Mouse (Mus musculus): ENCODE measurements around the gene Nav3. TPM values are rescaled to one million over a fixed set of nuclear protein-coding genes. Genes with fewer than 3 reads are reported as not detected.

Gene Nav3
- polyA plus RNA-seq, 1 experiment from 2014 or later = 13.2 TPM

DNA sequence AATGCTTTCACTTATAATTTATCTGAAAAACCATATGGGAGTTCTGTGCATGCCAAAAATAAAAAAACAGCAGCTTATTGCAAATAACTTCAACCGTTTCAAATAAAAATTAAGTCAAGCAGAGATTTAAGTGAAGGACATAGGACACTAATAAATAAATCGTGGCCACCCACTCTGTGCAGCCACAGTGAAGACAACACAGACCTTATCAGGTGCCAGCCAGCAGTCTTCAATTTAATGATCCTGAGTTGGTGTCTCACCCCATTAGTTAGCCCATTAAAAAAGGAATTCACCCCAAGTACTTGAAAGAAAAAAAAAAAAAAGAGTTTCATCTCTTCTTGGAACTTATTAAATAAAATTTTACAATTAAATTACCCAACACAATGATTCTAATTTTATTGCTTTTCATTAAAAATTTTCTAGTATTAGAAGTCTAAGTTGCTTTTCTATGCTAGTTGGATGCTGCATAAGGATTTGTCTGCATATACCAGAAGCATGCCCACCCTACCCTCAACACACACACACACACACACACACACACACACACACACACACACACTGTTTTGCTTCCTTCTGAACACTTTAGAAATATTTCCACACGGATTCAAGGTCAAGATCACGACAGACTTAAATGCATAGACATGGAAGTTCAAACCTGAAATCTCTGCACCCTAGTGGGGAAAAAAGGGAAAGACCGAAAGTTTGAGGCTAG lies 649.1 kb downstream of the Nav3 start:
- Histone ChIP-seq H3K9ac (no peak overlapping the region), H3K4me1 (peaks cover 8% of the 10 kb centered on the region), H3K27me3 (no peaks in the 10 kb centered on the region), H3K4me3 (no peak overlapping the region), H3K27ac (no peak overlapping the region), H3K36me3 (ENCODE audit: poor library complexity, severe bottlenecking) (no peaks in the 10 kb centered on the region), H3K9me3 (replicated peaks) (no peaks in the 10 kb centered on the region), H3K4me2 (no peak overlapping the region)
- ATAC-seq = no peak
- WGBS = 71% methylated on average over 5 of the region's 5 CpGs

DNA sequence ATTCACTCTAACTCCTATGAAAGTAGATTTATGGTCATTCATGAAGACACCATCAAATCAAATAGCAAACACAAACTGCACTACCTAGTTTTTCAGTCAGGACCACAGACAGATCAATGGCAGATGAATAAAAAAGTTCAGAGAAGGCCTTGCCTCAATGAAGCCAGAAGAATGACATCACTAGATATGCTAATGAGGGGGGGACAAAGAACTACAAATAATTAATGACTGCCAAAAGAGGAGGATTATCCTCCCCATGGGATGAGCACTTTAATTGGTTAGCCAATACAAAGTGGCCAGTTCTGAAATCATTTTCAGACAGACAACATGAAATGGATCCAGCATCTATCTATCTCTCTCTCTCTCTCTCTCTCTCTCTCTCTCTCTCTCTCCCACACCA lies 652.6 kb downstream of the Nav3 start:
- H3K4me1 ChIP-seq = peaks cover 9% of the 10 kb centered on the region
- H3K9ac ChIP-seq = no peak overlapping the region
- H3K9me3 ChIP-seq (replicated peaks) = no peaks in the 10 kb centered on the region
- H3K4me2 ChIP-seq = no peak overlapping the region
- no peak for ATAC-seq
- no peaks in the 10 kb centered on the region for H3K36me3 ChIP-seq (ENCODE audit: poor library complexity, severe bottlenecking)
- no peak overlapping the region for H3K4me3 ChIP-seq
- no peaks in the 10 kb centered on the region for H3K27me3 ChIP-seq
- H3K27ac ChIP-seq = no peak overlapping the region

DNA sequence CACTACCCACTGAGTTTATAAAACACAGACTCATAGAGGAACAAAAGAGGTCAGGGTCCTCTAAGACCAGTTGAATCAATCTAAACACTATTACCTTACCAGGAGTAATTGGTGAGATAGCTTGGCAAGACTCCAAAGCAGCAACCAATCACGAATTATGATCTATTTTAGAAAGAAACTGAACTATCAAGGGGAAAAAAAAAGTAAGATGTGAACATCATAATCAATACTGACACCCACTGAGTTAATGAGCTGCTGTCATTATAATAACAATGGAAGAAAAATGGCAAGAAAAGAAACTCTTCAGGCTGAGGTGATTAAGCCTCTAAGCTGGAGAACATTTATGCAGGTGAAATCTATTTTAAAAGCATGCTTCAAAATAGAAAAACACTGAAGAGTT lies 653.8 kb downstream of the Nav3 start:
- ATAC-seq = no peak

DNA sequence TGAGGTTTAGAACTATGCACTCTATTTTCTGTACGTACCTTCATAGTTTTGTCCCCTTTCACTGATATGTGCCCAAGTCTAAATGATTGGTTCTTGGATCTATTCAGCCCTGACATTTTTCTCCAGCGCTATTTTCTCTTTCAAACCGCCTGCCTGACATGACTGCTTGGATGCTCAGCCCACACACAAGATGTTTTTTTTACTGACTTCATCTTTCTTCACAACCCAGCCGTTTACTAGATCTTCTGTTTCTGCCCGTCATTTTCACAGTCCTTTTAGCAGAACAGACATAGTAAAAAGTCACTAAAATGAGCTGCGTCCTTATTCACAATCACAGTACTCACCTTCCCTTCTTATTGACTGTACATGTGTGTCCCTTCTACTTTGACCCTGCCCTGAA lies 656.8 kb downstream of the Nav3 start:
- Histone ChIP-seq H3K4me3 (no peak overlapping the region), H3K36me3 (ENCODE audit: poor library complexity, severe bottlenecking) (no peaks in the 10 kb centered on the region), H3K4me2 (no peak overlapping the region), H3K9ac (no peak overlapping the region), H3K27ac (no peak overlapping the region), H3K4me1 (peaks cover 9% of the 10 kb centered on the region), H3K9me3 (replicated peaks) (no peaks in the 10 kb centered on the region), H3K27me3 (no peaks in the 10 kb centered on the region)
- 85% methylated on average over 6 of the region's 6 CpGs for WGBS
- no peak for ATAC-seq

More for the DNA sequence above, 653.8 kb downstream of the Nav3 start:
- 19% methylated on average over 1 of the region's 1 CpGs for WGBS
- Histone ChIP-seq H3K4me2 (no peak overlapping the region), H3K36me3 (ENCODE audit: poor library complexity, severe bottlenecking) (no peaks in the 10 kb centered on the region), H3K27me3 (no peaks in the 10 kb centered on the region), H3K4me3 (no peak overlapping the region), H3K9me3 (replicated peaks) (no peaks in the 10 kb centered on the region), H3K4me1 (peaks cover 9% of the 10 kb centered on the region), H3K9ac (no peak overlapping the region), H3K27ac (no peak overlapping the region)

DNA sequence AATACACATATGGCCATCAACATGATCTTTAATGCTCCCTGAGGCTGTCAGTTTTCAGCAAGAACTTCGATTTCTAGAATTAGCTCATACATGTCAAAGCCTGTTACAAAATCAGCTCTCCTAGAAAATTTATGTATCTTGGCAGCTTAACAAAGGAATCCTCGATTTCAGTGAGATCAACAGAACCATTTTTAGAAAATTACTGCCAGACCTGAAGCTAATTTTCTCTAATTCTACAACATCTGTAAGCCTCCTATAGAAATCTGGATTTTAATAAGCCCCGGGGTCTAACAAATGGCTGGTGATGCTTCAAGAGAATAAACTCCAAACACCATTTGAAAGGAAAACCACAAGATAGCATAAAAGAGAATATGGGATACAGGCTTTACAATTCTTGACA lies 659.0 kb downstream of the Nav3 start:
- no peak for ATAC-seq
- 62% methylated on average over 3 of the region's 3 CpGs for WGBS
- Histone ChIP-seq H3K4me2 (no peak overlapping the region), H3K27ac (no peak overlapping the region), H3K4me1 (peaks cover 1% of the 10 kb centered on the region), H3K9me3 (replicated peaks) (no peaks in the 10 kb centered on the region), H3K4me3 (no peak overlapping the region), H3K36me3 (ENCODE audit: poor library complexity, severe bottlenecking) (no peaks in the 10 kb centered on the region), H3K27me3 (no peaks in the 10 kb centered on the region), H3K9ac (no peak overlapping the region)

DNA sequence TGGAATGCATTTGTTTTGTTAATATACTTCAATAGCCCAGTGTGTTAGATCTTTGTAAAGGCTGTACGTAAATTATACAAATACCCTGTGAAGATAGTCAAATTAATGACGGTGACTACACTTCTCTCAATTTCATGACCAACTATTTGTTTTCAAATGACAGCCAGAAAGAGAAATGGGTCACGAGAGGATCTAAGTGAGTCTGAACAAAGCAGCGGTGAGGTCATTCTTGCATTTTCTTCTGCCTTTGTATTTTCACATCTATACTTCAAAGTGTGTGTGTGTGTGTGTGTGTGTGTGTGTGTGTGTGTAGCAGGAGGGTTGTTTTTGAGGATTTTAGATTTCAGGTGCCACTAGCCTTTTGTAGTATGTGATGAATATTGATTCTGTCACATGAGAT lies 662.5 kb downstream of the Nav3 start:
- Histone ChIP-seq H3K27me3 (no peaks in the 10 kb centered on the region), H3K4me3 (no peak overlapping the region), H3K9ac (no peak overlapping the region), H3K4me1 (no peaks in the 10 kb centered on the region), H3K27ac (no peak overlapping the region), H3K36me3 (ENCODE audit: poor library complexity, severe bottlenecking) (no peaks in the 10 kb centered on the region), H3K9me3 (replicated peaks) (no peaks in the 10 kb centered on the region), H3K4me2 (no peak overlapping the region)
- 44% methylated on average over 4 of the region's 4 CpGs for WGBS
- no peak for ATAC-seq

DNA sequence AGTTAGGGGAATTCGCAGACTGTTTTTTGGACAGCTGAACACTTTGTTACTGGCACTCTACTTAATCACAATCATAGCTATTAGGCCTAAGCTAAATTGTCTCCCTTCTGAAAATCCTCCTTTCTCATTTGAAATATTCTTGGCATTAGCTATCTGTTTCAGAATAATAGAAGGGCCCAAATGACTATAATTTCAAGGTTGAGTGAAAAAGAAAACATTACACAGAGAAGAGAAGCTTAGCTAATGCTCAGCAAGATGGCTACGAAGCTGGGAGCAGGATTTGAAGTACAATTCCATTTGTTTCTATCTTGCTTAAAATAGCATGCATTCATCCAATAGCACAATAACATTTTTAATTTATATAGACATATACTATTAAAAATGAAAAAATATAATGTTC lies 667.3 kb downstream of the Nav3 start:
- H3K9ac ChIP-seq = no peak overlapping the region
- H3K27me3 ChIP-seq = no peaks in the 10 kb centered on the region
- H3K9me3 ChIP-seq (replicated peaks) = no peaks in the 10 kb centered on the region
- WGBS = 69% methylated on average over 2 of the region's 2 CpGs
- no peak overlapping the region for H3K4me3 ChIP-seq
- H3K4me2 ChIP-seq = no peak overlapping the region
- no peak for ATAC-seq
- H3K4me1 ChIP-seq = no peaks in the 10 kb centered on the region
- H3K27ac ChIP-seq = no peak overlapping the region
- H3K36me3 ChIP-seq (ENCODE audit: poor library complexity, severe bottlenecking) = no peaks in the 10 kb centered on the region

DNA sequence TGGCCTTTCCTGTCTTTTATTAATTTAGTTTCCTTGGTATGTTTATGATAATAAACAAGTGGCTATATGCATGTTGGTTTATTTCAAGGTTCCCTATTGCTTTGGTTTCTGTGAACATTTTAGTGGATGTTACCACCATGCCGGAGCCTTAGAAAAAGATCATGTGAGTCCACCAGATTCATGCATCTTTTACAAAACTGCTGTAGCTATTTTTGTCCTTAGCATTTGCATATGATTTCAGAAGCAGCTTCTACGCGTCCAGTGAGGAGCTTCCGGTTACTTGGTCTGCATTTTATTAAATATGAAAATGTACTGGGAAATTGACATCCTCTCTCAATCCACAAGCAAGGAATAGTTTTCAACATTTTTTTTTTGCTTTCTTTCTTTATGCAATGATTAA lies 676.9 kb downstream of the Nav3 start:
- ATAC-seq = no peak
- H3K27ac ChIP-seq = no peak overlapping the region
- H3K27me3 ChIP-seq = no peaks in the 10 kb centered on the region
- H3K4me1 ChIP-seq = no peaks in the 10 kb centered on the region
- H3K4me3 ChIP-seq = no peak overlapping the region
- no peaks in the 10 kb centered on the region for H3K9me3 ChIP-seq (replicated peaks)
- WGBS = 89% methylated on average over 4 of the region's 4 CpGs
- H3K4me2 ChIP-seq = no peak overlapping the region
- H3K36me3 ChIP-seq (ENCODE audit: poor library complexity, severe bottlenecking) = no peaks in the 10 kb centered on the region
- no peak overlapping the region for H3K9ac ChIP-seq

DNA sequence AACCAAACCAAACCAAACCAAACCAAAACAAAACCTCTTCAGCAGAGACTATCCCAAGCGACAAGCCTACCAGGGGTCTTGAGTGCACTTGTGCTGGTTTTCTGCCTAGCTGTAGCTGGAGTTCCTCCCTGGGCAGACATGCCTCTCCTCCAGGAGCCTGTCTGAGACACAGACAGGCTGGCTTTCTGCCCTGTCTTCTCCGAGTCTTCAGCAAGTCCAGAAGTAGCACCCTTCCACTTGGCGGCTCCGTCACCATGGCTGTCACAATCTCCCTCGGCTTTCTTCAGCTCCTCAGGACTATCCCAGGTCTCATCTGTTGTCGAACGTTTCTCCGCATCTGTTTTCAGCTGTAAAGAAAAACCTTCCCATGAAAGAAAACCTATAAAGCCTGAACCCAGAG lies 686.9 kb downstream of the Nav3 start:
- Histone ChIP-seq H3K27ac (no peak overlapping the region), H3K4me2 (no peak overlapping the region), H3K9ac (no peak overlapping the region), H3K4me3 (no peak overlapping the region), H3K36me3 (ENCODE audit: poor library complexity, severe bottlenecking) (no peaks in the 10 kb centered on the region), H3K9me3 (replicated peaks) (no peaks in the 10 kb centered on the region), H3K4me1 (no peaks in the 10 kb centered on the region), H3K27me3 (no peaks in the 10 kb centered on the region)
- WGBS = 90% methylated on average over 8 of the region's 8 CpGs
- ATAC-seq = no peak

DNA sequence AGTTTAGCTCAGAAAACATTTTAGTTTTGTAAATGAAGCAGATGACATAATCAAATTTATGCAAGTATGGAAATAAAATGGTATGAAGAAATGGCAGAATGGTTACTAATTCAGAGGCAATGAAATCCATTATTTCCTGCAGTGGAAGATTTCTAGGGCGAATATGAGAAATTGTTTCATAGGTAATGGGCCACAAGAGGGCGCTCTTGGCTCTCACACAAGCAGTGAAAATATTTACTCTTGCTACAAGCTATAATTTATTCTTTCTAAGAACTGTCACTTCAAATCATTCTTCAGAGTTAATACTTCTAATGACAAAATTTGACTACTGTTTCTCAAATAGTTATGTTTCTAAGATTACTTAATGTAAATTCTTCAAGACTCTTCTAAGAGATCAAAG lies 690.4 kb downstream of the Nav3 start:
- Histone ChIP-seq H3K9me3 (replicated peaks) (no peaks in the 10 kb centered on the region), H3K27me3 (no peaks in the 10 kb centered on the region), H3K4me1 (no peaks in the 10 kb centered on the region), H3K4me3 (no peak overlapping the region), H3K4me2 (no peak overlapping the region), H3K36me3 (ENCODE audit: poor library complexity, severe bottlenecking) (no peaks in the 10 kb centered on the region), H3K27ac (no peak overlapping the region), H3K9ac (no peak overlapping the region)
- 2% methylated on average over 2 of the region's 2 CpGs for WGBS
- ATAC-seq = no peak

DNA sequence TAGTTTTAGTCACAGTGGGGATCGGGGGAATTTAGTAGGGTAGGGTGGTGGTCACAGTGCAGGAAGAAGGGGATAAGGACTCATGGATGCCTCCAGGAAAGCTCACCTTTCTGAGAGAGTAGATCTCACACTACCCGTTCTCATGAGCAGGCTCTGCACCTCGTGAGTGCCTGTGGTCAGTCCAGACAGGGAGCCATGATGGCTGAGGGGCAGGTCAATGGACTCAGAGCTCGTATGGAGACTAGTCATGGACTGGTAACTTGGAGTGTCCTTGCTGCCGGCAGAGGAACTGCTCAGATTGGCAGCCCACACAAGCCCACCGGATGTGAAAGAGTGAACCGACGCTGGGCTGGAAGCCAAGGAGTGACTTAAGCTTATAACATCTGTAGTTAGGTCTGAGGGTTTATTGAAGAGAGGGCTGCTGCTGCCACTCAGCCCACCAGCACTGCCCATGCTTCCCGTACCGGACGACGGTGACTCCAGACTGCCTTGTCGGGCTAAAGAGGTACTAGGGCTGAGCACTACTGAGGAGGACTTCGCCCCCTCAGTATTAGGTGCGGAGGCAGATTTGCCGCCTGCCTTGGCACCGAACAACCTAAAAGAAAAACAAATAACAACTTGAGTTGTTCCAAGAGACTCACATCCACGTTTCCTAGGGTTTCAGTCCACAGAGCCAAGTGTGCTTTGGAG lies 691.4 kb downstream of the Nav3 start:
- no peak overlapping the region for H3K9ac ChIP-seq
- H3K4me1 ChIP-seq = no peaks in the 10 kb centered on the region
- H3K4me2 ChIP-seq = no peak overlapping the region
- no peaks in the 10 kb centered on the region for H3K27me3 ChIP-seq
- no peaks in the 10 kb centered on the region for H3K36me3 ChIP-seq (ENCODE audit: poor library complexity, severe bottlenecking)
- no peak overlapping the region for H3K27ac ChIP-seq
- no peaks in the 10 kb centered on the region for H3K9me3 ChIP-seq (replicated peaks)
- WGBS = 74% methylated on average over 18 of the region's 18 CpGs
- ATAC-seq = 0 out of 2 replicates have a peak, but pooled peaks have one; percentile 27
- no peak overlapping the region for H3K4me3 ChIP-seq

DNA sequence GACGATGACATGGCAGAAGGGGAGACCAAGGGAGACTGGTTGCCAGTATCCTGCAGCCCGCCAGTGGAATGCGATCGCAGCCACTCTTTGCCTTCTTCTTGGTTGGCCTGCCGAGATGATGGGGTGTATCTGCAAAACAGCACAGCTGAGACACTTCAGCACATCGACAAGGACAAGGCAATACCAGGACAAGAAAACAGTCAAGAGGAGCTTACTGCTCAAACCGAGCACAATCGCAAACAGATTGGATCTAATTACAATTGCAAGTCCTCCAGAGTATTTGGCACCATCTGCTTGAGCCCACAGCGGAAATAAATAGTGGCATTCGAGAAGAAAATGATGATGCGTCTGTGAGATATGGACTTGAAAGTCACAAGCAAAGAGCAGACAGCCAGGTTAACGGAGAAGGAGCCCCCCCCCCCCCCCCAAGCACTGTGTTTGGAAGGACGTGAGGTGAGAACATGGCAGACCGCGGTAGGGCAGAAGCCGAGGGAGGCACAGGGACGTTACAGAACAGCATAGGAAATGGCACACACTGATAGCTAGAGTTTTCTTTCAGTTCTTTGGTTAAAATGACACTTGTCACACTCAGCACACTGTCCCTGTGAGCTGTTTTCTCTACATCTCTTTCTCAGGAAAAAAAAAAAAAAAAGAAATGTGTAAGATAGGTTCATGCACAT lies 696.9 kb downstream of the Nav3 start:
- no peaks in the 10 kb centered on the region for H3K27me3 ChIP-seq
- ATAC-seq = peak; percentile 62; the same call in 1 of the 2 replicates
- 82% methylated on average over 17 of the region's 17 CpGs for WGBS
- H3K4me2 ChIP-seq = no peak overlapping the region
- H3K9ac ChIP-seq = no peak overlapping the region
- no peak overlapping the region for H3K4me3 ChIP-seq
- no peaks in the 10 kb centered on the region for H3K4me1 ChIP-seq
- no peak overlapping the region for H3K27ac ChIP-seq
- H3K36me3 ChIP-seq (ENCODE audit: poor library complexity, severe bottlenecking) = no peaks in the 10 kb centered on the region
- H3K9me3 ChIP-seq (replicated peaks) = no peaks in the 10 kb centered on the region
